Mouse (Mus musculus): ENCODE results near the gene Aif1.

DNA sequence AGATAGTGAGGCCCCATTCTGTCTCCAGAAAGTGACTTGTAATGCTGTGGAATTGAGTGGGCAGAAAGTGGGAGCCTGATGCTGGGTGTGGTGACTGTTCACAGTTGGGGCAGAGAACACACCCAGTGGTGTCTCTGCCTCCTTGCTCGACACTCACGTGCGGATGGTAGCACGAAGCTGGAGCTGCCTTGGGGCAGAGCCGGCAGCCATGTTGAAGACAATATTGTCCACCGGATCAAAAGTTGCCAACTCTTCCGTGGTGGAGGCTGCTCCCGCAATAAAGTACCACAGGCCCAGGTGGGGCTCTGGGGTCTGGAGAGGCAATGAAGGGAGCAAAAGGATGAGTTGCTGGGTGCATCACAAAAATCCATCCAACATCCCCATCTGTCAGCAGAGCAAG lies 44.8 kb downstream of the Aif1 start:
- TF ChIP-seq CTCF (IDR thresholded peaks at IDR 0.05; ENCODE audit: low read depth, low read length) (no peak), GATA1 (IDR thresholded peaks at IDR 0.05; ENCODE audit: borderline replicate concordance, low read length) (no peak), GATA2 (IDR thresholded peaks at IDR 0.05; ENCODE audit: borderline replicate concordance, low read depth, low read length) (no peak), POLR2AphosphoS5 (IDR thresholded peaks at IDR 0.05; ENCODE audit: insufficient replicate concordance, low read depth, low read length) (no peak), TAL1 (conservative IDR thresholded peaks at IDR 0.05; ENCODE audit: low read depth, low read length) (no peak)

Measured in G1E (cell line).